Mouse (Mus musculus): ENCODE measurements around the gene Cdc42bpg.

Gene Cdc42bpg

DNA sequence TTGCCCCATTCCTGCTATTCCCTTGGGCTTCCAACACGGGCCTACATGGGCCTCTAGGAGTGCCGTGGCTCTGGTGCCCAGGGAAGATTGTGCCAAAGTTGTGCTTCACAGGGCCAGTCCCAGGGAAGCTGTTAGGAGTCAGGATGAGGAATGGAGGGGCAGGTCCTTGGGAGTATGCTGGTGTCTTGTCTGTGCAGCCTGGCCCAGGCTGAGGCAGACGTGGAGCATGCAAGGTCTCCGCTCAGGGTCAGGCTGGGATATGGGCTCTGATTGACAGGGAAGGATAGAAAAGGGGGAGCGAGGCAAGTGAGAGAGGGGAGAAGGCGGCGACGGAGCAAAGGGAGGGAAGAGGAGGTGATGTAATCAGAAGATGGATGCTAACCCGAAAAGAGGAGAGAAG lies 18.5 kb downstream of the Cdc42bpg start:
- DNase-seq (ENCODE audit: low read depth, low spot score), result no peak

DNA sequence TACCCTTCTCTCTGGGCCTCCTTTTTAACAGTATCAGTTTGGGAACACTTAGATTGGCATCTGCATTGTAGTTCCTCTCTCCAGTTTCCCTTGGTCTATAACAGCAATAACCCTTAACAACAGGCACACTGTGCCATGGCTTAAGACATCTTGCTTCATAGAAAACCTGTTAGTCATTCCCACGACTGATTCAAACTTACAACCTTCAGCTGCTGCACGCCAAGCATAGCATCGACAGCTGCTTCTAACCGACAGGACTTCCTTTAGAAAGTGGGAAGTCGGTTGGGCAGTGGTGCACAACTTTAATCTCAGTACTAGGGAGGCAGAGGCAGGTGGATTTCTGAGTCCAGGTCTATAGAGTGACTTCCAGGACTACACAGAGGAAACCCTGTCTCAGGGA lies 24.9 kb downstream of the Cdc42bpg start:
- DNase-seq (ENCODE audit: low read depth, low spot score), result no peak

DNA sequence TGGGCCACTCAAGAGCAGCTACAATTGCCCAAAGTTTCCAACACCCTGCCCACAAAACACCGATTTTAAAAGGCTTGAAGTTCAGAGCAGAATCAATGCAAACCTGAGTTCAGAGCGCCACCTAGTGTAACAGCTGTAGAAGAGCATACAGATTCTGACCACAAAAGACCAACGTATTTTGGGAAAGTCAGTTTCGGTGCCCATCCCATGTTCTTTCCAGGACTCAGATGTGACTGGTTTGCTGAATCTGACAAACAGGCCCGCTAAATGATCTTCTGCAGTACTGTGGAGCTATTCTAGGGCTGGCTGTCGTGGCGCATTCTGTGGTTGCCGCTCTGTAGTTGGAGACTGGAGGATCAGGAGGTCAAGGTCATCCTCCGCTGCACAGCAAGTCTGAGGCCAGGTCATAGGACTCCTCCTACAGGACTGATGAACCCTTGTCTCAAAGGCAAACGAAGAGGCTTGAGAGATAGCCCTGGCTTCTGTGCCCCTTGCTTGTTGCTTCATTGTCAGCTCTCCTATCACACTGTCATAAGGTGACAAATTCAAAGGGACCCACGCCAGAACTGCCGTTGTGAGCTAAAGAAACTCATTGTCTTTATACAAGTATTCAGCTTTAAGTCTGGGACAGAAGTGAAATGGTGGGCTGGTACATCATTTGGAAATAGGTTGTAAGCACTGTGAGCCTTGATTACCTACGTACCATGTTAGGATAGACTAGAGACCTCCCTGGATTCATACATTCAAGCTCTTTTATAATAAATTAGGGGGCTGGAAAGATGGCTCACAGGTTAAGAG lies 25.7 kb downstream of the Cdc42bpg start:
- DNase-seq (ENCODE audit: low read depth, low spot score), result peak; percentile 90

DNA sequence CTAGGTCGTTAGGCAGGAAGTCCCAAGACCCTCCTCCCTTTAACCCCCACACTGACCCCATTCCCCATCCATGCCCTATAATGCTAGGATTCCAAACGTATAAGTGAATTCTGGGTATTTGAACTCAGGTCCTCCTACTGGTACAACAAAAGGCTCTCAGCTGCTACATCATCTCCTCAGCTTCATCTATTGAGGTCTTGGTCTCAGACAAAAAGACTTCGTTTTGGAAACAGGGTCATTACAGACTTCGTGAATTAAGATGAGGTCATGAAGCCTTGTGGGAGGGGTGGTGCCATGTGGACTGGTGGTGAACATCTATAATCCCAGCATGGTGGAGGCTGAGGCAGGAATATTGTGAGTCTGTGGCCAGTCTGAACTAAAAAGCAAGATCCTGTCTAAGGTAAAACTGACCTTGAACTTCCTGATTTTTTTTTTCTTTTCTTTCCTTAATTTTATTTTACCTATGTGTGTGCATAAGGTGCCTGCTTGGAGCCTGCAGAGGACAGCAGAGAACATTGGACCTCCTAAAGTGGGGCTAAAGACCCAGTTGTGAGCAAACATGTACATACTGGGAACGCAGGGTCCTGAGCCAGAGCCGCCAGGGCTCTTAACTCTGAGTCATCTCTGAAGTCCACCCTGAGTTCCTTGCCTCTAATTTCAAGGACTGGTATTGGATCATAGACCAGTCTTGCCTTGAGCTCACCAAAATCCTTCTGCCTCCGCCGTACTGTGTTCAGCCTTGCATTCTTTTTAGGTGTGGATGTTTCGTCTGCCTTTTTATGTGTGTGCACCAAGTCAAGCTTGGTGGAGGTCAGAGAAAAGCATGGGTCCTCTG lies 27.7 kb downstream of the Cdc42bpg start:
- no peak for DNase-seq (ENCODE audit: low read depth, low spot score)

DNA sequence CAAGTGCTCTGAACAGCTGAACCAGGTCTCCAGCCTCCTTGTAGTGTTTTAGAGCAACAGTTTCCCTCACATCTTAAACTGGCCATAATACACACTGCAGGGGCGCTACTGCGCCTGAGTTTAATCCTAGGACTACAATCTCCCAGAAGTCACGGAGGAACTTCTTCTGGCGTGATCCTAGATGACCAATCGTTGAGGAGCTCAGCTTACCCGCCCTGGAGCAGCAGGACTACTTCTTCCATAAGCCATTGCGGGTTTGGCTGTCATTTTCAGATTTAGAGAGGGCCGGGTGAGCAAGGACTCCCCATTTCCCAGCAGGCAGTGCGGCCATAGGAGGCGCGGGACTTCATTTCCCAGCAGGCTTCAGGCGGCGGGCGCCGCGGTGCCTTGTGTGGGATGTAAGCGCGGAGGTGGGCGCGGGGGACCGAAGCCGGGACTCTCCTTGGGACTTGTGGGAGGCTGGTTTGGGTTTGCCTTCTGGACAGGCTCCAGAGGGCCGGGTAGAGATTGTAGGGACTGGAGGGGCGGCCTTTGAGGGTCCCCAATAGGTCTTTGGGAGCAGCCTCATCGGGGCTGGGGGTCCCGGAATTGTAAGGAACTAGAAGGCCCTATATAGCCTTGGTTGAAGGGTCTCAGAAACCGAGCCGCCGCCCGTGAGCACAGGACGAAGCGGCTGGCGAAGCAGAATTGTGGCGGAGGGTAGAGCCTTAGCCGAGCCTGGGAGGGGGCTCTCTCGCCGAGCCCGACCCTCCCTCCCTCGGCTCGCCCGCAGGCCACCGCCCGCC lies 28.6 kb downstream of the Cdc42bpg start, which contains the start of gene Men1:
Gene Men1 (plus strand): TSS at position 307 of the 785 bp plus-strand sequence.
- peak; percentile 100 for DNase-seq (ENCODE audit: low read depth, low spot score)

DNA sequence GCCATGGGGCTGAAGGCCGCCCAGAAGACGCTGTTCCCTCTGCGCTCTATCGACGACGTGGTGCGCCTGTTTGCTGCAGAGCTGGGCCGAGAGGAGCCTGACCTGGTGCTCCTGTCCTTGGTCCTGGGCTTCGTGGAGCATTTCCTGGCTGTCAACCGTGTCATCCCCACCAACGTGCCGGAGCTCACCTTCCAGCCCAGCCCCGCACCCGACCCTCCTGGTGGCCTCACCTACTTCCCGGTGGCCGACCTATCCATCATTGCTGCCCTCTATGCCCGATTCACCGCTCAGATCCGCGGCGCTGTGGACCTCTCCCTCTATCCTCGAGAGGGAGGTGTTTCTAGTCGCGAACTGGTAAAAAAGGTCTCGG lies 29.2 kb downstream of the Cdc42bpg start:
- DNase-seq (ENCODE audit: low read depth, low spot score), result peak; percentile 34

DNA sequence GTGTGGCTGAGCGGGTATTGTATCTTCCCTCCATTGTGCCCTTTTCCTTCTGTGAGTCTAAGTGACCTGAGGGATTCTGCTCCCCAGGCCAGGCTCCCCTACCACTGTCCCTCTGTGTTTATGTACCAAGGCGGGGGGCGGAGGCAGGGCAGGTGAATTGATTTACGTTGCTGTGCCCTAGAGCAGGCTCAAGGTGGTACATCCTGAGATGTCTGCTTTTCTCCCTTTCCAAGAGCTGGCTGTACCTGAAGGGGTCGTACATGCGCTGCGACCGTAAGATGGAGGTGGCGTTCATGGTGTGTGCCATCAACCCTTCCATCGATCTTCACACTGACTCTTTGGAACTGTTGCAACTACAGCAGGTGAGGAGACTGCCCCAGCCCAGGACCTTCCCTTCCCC lies 30.7 kb downstream of the Cdc42bpg start:
- DNase-seq (ENCODE audit: low read depth, low spot score), result no peak

DNA sequence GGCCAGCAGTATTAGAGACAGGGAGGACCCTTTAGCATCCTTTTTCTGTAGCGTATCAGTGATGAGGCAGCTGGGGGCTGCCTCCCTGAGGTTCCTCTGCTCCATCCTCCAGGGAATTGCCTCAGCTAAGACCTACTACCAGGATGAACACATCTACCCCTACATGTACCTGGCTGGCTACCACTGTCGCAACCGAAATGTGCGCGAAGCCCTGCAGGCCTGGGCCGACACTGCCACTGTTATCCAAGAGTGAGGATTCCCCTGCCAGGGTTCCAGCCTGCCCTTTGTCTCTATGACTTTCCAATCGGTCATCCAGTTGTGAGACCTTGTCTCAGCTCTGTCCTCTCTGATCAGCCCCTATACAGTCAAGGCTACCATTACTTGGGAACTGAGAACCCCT lies 31.9 kb downstream of the Cdc42bpg start:
- no peak for DNase-seq (ENCODE audit: low read depth, low spot score)

DNA sequence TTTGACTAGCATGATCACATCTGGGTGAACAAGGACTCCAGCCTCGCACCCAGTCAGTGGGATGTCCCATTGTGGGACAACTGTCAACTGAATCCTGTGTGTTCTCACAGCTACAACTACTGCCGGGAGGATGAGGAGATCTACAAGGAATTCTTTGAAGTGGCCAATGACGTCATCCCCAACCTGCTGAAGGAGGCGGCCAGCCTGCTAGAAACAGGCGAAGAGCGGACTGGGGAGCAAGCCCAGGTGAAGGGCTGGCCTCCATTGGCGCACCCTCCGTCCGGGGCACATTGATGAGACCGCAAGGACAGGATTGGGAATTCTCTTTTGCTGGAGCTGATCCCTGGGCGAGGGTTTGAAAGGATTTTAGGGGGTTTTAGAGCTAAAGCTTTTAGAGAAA lies 32.5 kb downstream of the Cdc42bpg start:
- DNase-seq (ENCODE audit: low read depth, low spot score), result no peak

DNA sequence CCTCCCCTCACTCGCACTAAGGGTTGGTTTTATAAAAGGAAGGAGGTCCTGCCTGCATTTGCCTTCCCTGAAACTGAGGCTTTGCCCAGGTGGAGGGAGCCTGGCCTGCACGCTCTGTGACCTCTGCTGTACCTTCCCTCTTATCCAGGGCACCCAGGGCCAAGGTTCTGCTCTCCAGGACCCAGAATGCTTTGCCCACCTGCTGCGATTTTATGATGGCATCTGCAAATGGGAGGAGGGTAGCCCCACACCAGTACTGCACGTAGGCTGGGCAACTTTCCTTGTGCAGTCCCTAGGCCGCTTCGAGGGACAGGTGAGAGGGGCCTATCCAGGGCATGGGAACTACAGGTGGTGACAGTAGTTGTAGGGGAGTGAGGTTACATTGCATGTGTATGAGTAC lies 32.9 kb downstream of the Cdc42bpg start:
- DNase-seq (ENCODE audit: low read depth, low spot score), result no peak

DNA sequence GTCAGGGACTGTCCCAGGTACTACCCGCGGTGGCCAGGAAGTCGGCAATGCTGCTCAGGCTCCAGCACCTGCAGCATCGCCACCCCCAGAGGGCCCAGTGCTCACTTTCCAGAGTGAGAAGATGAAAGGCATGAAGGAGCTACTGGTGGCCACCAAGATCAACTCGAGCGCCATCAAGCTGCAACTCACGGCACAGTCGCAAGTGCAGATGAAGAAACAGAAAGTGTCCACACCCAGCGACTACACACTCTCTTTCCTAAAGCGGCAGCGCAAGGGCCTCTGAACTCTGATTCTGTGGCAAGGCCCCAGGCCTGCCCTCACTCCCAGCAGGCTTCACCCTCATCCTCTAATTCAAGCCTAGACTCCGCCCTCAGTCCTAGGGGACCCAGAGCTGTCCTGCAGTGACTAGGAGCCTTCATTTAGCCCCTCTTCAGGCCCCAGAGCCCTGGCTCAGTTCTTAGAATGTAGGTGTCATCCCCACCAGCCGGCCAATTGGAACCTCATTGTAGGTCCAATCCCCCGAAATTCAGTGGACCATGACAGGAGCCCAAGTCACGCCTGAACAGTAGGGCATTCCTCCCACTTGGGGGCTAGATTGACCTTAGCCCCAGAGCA lies 33.7 kb downstream of the Cdc42bpg start:
- DNase-seq (ENCODE audit: low read depth, low spot score), result no peak

DNA sequence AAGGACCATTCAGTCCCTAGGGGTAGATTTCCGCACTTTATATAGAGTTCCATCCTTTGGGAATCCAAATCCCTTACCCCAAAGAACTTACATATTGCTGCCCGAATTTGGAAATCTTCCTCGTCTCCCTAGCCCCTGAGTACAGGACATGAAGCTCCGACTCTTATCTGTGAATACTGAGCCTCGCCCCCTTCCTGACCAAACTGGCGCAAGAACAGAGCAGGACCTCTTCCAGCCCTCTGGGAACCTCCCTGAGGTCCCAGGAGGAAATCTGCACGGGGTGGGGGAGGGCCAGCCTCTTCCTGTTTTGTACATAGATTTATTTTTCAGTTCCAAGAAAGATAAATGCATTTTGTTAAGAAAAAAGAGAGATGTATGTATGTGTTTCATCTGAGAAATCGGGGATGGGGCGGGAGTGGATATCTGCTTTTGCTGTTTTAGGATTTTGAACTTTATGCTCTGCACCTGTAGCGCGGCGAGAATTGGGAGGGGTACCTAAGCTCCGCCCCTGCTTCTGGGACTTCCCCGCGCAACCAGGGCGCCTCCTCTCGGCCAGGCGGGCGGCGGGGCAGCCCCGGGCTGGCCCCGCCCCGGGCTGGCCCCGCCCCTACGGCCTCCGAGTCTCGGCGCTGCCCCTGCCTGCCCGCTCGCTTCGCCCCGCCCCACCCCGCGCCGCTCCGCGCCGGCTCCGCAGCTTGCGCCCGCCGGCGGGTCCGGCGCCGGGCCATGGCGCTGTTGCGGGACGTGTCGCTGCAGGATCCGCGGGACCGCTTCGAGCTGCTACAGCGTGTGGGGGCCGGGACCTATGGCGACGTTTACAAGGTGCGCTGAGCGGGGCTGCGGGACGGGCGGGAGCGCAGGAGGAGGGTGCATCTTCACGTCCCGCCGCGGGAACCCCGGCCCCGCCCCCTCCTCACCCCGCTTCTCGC lies 34.5 kb downstream of the Cdc42bpg start, which contains the start of gene Map4k2:
Gene Map4k2 (plus strand): TSS at position 612 of the 929 bp plus-strand sequence.
- peak; percentile 88 for DNase-seq (ENCODE audit: low read depth, low spot score)

DNA sequence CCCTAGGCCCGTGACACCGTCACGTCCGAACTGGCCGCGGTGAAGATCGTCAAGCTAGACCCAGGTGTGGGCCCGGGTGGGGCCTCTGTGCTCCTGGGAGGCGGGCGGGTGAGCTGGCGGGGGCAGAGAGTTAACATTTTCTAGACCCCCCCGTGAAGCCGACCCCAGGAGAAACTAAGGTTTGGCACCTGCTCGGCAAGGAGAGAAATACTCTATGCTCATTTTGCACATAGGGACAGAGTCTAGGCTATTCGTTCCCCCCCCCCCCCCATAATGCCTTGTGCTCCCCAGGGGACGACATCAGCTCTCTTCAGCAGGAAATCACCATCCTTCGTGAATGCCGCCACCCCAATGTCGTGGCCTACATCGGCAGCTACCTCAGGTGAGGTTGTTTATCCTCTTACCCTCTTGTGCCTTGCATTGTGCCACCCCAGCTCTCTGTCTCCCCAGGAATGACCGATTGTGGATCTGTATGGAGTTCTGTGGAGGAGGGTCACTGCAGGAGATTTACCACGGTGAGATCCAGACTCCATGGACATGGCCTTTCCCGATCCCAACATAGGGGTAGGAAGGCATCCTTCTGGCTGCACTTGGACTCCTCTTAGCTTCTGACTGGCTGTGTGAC lies 35.3 kb downstream of the Cdc42bpg start:
- DNase-seq (ENCODE audit: low read depth, low spot score), result peak; percentile 29

DNA sequence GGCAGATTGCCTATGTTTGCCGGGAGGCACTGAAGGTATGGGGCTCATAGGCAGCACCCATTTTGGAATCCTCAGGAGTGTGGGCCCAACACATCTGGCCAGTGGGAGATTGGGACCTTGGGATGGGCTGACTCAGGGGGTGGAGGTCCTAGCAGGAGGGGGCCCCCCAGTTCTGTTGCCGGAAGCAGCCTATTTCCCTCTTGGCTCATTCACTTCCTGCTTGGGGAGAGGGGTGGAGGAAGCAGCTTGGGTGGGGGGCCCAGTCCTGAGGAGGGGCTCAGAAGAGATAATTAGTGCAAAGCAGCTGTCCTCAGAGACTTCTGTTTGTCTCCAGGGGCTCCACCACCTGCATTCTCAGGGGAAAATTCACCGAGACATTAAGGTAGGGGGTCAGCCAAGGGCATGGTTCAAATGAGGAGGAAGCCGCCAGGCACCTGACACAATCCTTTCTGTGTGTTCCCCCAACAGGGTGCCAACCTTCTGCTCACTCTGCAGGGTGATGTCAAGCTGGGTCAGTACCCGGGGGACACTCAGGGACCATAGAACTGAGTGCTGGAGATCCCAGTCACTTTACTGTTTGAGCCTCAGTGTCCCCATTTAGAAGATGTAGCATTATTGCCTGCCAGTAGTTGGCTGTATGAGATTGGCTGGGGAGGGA lies 36.1 kb downstream of the Cdc42bpg start:
- DNase-seq (ENCODE audit: low read depth, low spot score), result no peak

DNA sequence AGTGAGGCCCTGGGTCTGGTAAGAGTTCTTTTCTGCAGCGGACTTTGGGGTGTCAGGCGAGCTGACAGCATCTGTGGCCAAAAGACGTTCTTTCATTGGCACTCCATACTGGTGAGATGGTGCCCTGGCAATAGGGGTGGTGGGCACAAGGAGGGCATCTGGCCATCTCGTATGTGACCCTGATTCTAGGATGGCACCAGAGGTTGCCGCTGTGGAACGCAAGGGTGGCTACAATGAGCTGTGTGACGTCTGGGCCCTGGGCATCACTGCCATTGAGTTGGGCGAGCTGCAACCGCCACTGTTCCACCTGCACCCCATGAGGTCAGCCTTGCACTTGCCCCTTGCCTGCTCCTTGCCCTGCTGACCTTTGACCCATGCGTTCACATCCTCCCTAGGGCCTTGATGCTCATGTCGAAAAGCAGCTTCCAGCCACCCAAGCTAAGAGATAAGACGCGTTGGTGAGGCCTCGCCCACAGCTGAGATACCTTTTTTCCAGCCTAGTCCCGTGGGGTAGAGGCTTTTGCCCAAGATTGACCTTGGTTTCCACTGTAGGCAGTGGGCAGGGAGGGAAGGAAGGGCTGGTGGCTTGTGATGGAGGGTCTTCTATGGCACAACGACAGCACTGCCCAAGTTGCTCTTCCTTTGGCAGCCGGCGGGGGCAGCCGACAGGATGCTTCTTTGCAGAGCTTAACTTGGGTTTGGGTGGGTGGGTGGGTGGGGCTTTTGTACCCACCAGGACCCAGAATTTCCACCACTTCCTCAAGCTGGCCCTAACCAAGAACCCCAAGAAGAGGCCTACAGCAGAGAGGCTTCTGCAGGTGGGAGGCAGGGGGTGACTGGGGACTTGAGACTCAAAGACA lies 37.0 kb downstream of the Cdc42bpg start:
- no peak for DNase-seq (ENCODE audit: low read depth, low spot score)

DNA sequence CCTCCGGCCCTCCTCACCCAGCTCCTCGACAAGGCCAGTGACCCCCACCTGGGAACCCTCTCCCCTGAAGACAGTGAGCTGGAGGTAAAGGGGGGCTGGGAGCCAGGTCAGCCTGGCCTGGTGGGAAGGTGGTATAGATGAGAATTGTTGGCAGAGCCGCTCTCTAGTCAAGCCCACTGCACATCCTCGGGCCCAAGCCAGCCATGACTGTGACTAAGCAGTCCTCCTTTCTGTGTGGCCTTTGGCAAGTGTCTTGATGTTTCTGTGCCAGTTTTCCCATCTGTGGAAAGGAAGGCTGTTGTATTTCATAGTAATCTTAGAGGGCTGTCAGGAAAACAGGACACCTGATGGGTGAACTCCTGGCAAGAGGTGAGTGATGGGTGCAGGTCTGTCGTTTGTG lies 37.7 kb downstream of the Cdc42bpg start:
- DNase-seq (ENCODE audit: low read depth, low spot score), result peak; percentile 66

DNA sequence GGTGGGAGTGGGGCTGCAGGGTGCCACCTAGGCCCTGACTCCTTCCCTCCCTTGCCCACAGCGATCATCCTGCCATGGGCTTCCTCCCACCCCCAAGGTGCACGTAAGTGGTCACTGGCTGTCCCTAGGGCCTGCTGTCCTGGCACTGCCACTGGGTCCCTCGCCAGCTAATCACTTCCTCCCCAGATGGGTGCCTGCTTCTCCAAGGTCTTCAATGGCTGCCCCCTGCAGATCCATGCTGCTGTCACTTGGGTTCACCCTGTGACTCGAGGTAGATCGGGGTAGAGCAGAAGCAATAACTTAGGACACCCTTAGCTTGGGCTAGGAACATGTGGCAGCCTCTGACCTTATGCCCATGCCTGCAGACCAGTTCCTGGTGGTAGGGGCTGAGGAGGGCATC lies 39.8 kb downstream of the Cdc42bpg start:
- no peak for DNase-seq (ENCODE audit: low read depth, low spot score)

DNA sequence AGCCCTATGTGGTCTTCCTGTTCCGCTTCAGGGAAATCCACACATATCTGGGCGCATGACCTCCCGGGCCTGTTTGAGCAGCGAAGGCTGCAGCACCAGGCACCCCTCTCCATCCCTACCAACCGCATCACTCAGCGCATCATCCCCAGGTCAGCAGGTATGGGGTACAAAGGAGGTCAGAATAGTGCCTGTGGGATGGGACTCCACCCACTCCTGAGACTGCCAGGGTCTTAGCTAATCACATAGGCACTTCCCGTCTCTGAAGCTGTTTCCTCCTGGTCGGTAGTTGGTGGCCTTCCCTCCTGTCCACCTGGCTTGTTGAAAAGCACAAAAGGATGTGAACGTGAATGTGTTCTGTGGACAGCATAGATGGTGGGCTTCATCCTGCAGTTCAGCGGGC lies 40.4 kb downstream of the Cdc42bpg start:
- DNase-seq (ENCODE audit: low read depth, low spot score), result no peak

DNA sequence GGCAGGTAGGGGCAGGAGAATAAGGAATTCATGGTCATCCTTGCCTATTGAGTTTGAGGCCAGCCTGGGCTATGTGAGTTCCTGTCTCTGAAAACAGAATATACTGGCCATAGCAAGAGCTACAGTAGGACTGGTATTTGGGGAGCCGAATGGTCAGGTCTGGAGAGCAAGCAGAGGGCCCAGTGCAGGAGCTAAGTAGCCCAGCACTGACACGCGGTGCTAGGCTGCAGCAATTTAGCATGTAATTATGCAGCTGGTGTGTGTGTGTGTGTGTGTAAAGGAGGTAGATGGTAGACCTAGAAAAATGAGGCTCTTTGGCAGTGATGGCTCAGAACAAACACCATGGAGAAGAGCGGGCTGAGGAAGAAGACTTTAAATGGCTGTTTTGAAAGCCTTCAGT lies 41.4 kb downstream of the Cdc42bpg start:
- DNase-seq (ENCODE audit: low read depth, low spot score), result no peak
